10 mouse cellular contexts compared by ENCODE assay signal in genomic region chr1:175870716-175871115, GRCm38 (mm10). TPM values are rescaled to one million over a fixed set of nuclear protein-coding genes. Genes with fewer than 3 reads are reported as not detected.
"Had no signal": no experiment of that assay in that cellular context is flagged by ENCODE, and none has a peak within 500 bp of the region (broad histone marks: within the 10 kb centered on the region; RNA-seq: fewer than 3 reads in every experiment).

No protein-coding gene starts in this region.

- DNase-seq: kidney, adult 18-20 months; kidney, postnatal 10 days; kidney, postnatal 4 days; lung, embryonic 14.5 days; lung, postnatal 10 days; thymus, postnatal 4 days had no signal

RNA-seq across cellular contexts. Expression of gene Gm38100, which starts 49.4 kb away (rescaled TPM):
- total RNA-seq: layer of hippocampus, adult 2 months; layer of hippocampus, postnatal 14 days; left cerebral cortex, adult 2 months; left cerebral cortex, postnatal 25 days had no signal
